Mouse (Mus musculus) liver, embryonic 13.5 days (tissue): ENCODE data around the gene Gm38394. TPM values are rescaled to one million over a fixed set of nuclear protein-coding genes. Genes with fewer than 3 reads are reported as not detected.
"Not testable (repeated sequence)": the region's sequence is repeated elsewhere in the genome, so short reads cannot be mapped to it uniquely, and the experiment has no call there.

Experiments used
- ATAC-seq: fragments of 200-750 bp; cut with Nextera tagmentation; 2 replicates; pipeline ENCODE4 v1.8.0; 2017; ENCODE audit warnings: low read depth, mild to moderate bottlenecking, moderate number of reproducible peaks, moderate library complexity
- DNase-seq: peaks from one replicate; pipeline ENCODE4 v3.0.0; 2022
- H3K27ac ChIP-seq: fragments of 300-500 bp; sonication (generic); 2 replicates; pipeline ENCODE4 v1.5.1; 2015; ENCODE audit warnings: moderate library complexity, mild to moderate bottlenecking, inconsistent platforms
- H3K27me3 ChIP-seq: fragments of 300-500 bp; sonication (generic); 2 replicates; pipeline ENCODE4 v1.6.1; 2015; ENCODE audit warnings: mild to moderate bottlenecking, inconsistent platforms
- H3K36me3 ChIP-seq: fragments of 300-500 bp; sonication (generic); 2 replicates; pipeline ENCODE4 v1.6.1; 2015; ENCODE audit warnings: mild to moderate bottlenecking, inconsistent platforms
- H3K4me1 ChIP-seq: fragments of 300-500 bp; sonication (generic); replicated peaks from 2 replicates; pipeline ENCODE4 v1.6.1; 2015; ENCODE audit warnings: inconsistent platforms
- H3K4me2 ChIP-seq: fragments of 300-500 bp; sonication (generic); 2 replicates; pipeline ENCODE4 v1.6.1; 2015; ENCODE audit warnings: inconsistent platforms, mild to moderate bottlenecking, moderate library complexity
- H3K4me3 ChIP-seq: fragments of 300-500 bp; sonication (generic); replicated peaks from 2 replicates; pipeline ENCODE4 v1.5.1; 2015; ENCODE audit warnings: mild to moderate bottlenecking, inconsistent platforms
- H3K9ac ChIP-seq: fragments of 300-500 bp; sonication (generic); 2 replicates; pipeline ENCODE4 v1.6.1; 2015; ENCODE audit warnings: mild to moderate bottlenecking, inconsistent platforms
- H3K9me3 ChIP-seq: fragments of 300-500 bp; sonication (generic); replicated peaks from 2 replicates; pipeline ENCODE4 v1.6.1; 2016; ENCODE audit warnings: inconsistent platforms
- WGBS: fragments of 180-500 bp; shearing (Covaris S2); methylation state at CpG from one replicate; pipeline ENCODE4 v1.1.7; 2015; ENCODE audit not compliant: insufficient replicate concordance; 5-methylcytosine and 5-hydroxymethylcytosine counted together
- polyA plus RNA-seq: library from polyadenylated mRNA; unstranded; fragments of >200 nt; fragmentation: Nextera tagmentation; extraction: Ambion mirVana; gene quantifications from 2 replicates; pipeline ENCODE4 v1.2.1, GENCODE M21; 2015

Gm38394 gene
- polyA plus RNA-seq = 0.97 and 1.2 TPM in 2 replicates

DNA sequence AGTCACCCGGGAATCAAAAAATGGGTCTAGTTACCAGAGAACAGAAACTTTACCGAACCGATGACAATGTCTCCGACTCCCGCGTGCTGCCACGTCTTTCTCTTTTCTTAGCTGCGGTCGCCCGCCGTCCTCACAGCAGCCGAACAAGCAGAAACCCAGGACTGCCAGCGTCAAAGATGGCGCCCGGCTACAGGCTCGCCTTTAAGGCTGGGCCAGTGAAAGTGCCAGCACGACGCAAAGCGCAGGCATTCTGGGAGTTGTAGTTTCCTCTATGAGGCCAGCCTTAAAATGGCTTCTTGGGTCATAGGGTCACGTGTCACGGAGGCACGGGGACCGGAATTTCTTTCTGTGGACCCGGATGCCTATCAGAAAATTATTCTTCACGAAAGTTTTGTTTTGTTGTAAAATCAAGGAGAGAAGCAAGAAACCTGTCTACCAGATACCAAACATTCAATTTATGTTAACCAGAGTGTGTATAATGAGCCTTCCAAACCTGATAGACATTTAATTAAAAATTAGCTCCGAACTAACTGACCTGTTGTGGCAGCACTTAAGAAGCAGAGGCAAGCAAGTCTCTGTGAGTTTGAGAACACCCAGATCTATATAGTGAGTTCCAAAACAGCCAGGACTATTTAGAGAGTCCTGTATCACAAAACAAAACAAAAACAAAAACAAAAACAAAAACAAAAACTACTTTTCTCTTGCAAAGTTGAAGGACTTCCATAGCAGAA, at the start of gene Gm38394:
TSS of gene Gm38394 (minus strand) at position 116 of the 731 bp plus-strand sequence.
- H3K9ac ChIP-seq = peak within 1 kb of the TSS; percentile 92
- peaks cover 32% of the 10 kb centered on the region for H3K36me3 ChIP-seq
- H3K4me3 ChIP-seq = peak within 1 kb of the TSS; percentile 85
- ATAC-seq (peak; percentile 99), DNase-seq (peak; percentile 86)
- no peaks in the 10 kb centered on the region for H3K9me3 ChIP-seq
- 3% methylated on average over 26 of the region's 26 CpGs for WGBS
- peak within 1 kb of the TSS; percentile 86 for H3K4me2 ChIP-seq
- H3K4me1 ChIP-seq = peaks cover 45% of the 10 kb centered on the region
- H3K27ac ChIP-seq = peak within 1 kb of the TSS; percentile 87
- no peaks in the 10 kb centered on the region for H3K27me3 ChIP-seq

- no peak overlapping the region for H3K9ac ChIP-seq
- H3K4me3 ChIP-seq = no peak overlapping the region
- ATAC-seq (no peak), DNase-seq (no peak)
- peaks cover 54% of the 10 kb centered on the region for H3K4me1 ChIP-seq
- no peaks in the 10 kb centered on the region for H3K27me3 ChIP-seq
- peaks cover 100% of the 10 kb centered on the region for H3K36me3 ChIP-seq
- no peak overlapping the region for H3K27ac ChIP-seq
- 69% methylated on average over 6 of the region's 6 CpGs for WGBS
- no peaks in the 10 kb centered on the region for H3K9me3 ChIP-seq
- H3K4me2 ChIP-seq = no peak overlapping the region
Measured at GRCm38 (mm10) chr1:133710895-133711294, 49.8 kb upstream of the Gm38394 start.

DNA sequence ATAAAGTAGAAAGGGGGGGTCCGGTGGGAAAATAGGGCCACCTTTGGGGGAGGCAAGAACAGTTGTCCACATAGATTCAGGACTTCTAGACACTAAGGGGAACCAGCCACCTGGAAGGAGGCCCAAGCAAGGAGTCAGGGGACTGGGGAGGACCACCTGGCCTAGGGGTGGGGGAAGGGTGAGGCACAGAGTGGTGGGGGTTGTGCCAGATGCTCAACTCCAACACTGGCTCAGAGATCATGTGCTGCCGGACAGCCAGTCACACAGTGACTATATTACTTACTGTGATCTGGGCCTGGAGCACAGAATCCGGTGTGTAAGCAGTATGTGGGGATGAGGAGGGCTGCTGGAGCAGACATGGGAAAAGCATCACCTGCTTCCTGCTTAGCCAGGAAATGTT, 48.2 kb upstream of the Gm38394 start:
- Histone ChIP-seq H3K4me1 (peaks cover 54% of the 10 kb centered on the region), H3K4me2 (no peak overlapping the region), H3K36me3 (peaks cover 98% of the 10 kb centered on the region), H3K27ac (no peak overlapping the region), H3K9ac (no peak overlapping the region), H3K27me3 (no peaks in the 10 kb centered on the region), H3K4me3 (no peak overlapping the region), H3K9me3 (no peaks in the 10 kb centered on the region)
- ATAC-seq (no peak), DNase-seq (no peak)
- WGBS = 83% methylated on average over 3 of the region's 3 CpGs

DNA sequence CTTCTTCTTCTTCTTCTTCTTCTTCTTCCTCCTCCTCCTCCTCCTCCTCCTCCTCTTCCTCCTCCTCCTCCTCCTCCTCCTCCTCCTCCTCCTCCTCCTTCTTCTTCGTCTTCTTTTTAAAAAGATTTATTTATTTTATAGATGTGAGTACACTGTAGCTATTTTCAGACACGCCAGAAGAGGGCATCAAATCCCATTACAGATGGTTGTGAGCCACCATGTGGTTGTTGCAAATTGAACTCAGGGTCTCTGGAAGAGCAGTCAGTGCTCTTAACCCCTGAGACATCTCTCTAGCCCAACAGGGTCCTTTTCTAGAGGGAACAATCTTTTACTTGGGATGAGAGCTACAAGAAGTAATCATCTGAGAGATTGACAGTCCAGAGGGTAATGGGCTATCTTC, 40.7 kb upstream of the Gm38394 start:
- not testable (repeated sequence) for H3K4me2 ChIP-seq, ATAC-seq, DNase-seq, H3K9me3 ChIP-seq, H3K4me1 ChIP-seq, H3K27me3 ChIP-seq, H3K27ac ChIP-seq, H3K9ac ChIP-seq, H3K4me3 ChIP-seq
- peaks cover 48% of the 10 kb centered on the region for H3K36me3 ChIP-seq
- WGBS = 27% methylated on average over 1 of the region's 2 CpGs

GRCm38 (mm10) chr1:133697935-133698620, 37.0 kb upstream of the Gm38394 start:
- Histone ChIP-seq H3K36me3 (peaks cover 15% of the 10 kb centered on the region), H3K27me3 (no peaks in the 10 kb centered on the region), H3K9ac (no peak overlapping the region), H3K27ac (no peak overlapping the region), H3K4me3 (no peak overlapping the region), H3K4me2 (no peak overlapping the region), H3K4me1 (peaks cover 27% of the 10 kb centered on the region), H3K9me3 (no peaks in the 10 kb centered on the region)
- ATAC-seq (no peak), DNase-seq (no peak)
- 91% methylated on average over 12 of the region's 12 CpGs for WGBS

GRCm38 (mm10) chr1:133695901-133696300, 34.8 kb upstream of the Gm38394 start:
- Histone ChIP-seq H3K9me3 (no peaks in the 10 kb centered on the region), H3K9ac (no peak overlapping the region), H3K4me1 (peaks cover 27% of the 10 kb centered on the region), H3K27me3 (no peaks in the 10 kb centered on the region), H3K4me3 (no peak overlapping the region), H3K4me2 (no peak overlapping the region), H3K36me3 (peaks cover 7% of the 10 kb centered on the region; the same call in 1 of the 2 replicates), H3K27ac (no peak overlapping the region; the same call in 1 of the 2 replicates)
- WGBS = 76% methylated on average over 7 of the region's 7 CpGs
- no peak for ATAC-seq
- no peak for DNase-seq

GRCm38 (mm10) chr1:133694876-133695275, 33.8 kb upstream of the Gm38394 start:
- peak; percentile 39 for ATAC-seq
- Histone ChIP-seq H3K4me1 (peaks cover 32% of the 10 kb centered on the region), H3K9me3 (no peaks in the 10 kb centered on the region), H3K4me2 (no peak overlapping the region), H3K4me3 (no peak overlapping the region), H3K27ac (peak overlapping the region; percentile 51), H3K9ac (no peak overlapping the region; the same call in 1 of the 2 replicates), H3K36me3 (no peaks in the 10 kb centered on the region), H3K27me3 (no peaks in the 10 kb centered on the region)
- WGBS = 32% methylated on average over 1 of the region's 1 CpGs
- DNase-seq = no peak

DNA sequence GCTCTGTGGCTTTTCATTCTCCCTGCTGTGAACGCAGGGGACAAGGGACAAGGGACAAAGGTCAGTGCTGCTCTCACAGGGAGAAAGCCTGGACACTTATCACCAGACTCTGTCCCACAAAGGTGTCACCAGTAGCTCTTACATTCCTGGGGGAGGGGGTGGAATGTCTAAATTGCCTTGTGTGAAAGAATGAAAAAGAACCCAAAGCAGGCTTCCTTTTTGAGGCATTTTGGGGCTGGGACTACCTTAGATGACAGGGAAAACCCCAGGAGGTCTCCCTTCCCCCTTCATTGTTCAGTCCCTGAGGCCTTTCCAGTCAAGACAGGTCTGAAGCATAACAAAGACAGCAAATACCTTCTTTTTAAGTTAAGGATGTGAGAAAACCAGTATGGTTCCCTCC, 33.2 kb upstream of the Gm38394 start:
- H3K36me3 ChIP-seq = no peaks in the 10 kb centered on the region
- 33% methylated on average over 1 of the region's 1 CpGs for WGBS
- H3K4me1 ChIP-seq = peaks cover 35% of the 10 kb centered on the region
- peak overlapping the region; percentile 51 for H3K27ac ChIP-seq
- H3K9ac ChIP-seq = no peak overlapping the region
- no peak overlapping the region for H3K4me2 ChIP-seq
- DNase-seq = no peak
- H3K9me3 ChIP-seq = no peaks in the 10 kb centered on the region
- 0 out of 2 replicates have a peak, but pooled peaks have one; percentile 22 for ATAC-seq
- no peak overlapping the region for H3K4me3 ChIP-seq
- H3K27me3 ChIP-seq = no peaks in the 10 kb centered on the region

DNA sequence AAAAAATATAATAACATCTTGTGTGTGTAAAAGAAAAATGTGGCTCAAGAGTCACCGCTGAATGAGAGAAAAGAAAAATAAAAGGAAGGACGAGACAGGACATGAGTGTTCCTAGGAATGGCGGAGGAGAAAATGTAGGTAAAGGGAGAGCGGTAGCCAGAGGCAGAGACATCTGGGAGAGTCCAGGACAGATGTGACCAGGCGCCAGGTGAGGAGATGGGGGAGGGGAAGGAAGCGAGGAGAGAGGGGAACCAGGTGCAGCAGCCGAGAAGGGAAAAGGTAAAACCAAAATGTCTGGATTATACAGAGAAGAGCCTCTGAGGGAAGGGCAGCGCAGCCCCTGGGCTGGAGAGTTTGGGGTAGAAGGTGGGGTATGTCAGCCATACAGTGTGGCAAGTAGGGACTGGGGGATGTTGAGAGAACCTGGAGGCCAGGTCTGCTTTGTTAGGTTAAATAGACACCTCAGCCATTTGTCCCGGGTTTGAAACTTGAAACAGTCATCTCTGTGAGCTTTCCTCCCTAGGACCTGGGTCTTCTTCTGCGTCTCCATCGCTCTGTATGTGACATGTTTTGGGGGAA, 32.5 kb upstream of the Gm38394 start:
- Histone ChIP-seq H3K9ac (no peak overlapping the region), H3K9me3 (no peaks in the 10 kb centered on the region), H3K27ac (0 out of 2 replicates have a peak overlapping the region, but pooled peaks have one; percentile 51), H3K4me1 (peaks cover 36% of the 10 kb centered on the region), H3K4me3 (no peak overlapping the region), H3K36me3 (no peaks in the 10 kb centered on the region), H3K4me2 (no peak overlapping the region), H3K27me3 (no peaks in the 10 kb centered on the region)
- DNase-seq (no peak), ATAC-seq (no peak)
- 71% methylated on average over 11 of the region's 11 CpGs for WGBS

GRCm38 (mm10) chr1:133692195-133692594, 31.1 kb upstream of the Gm38394 start:
- Histone ChIP-seq H3K4me1 (peaks cover 37% of the 10 kb centered on the region), H3K36me3 (no peaks in the 10 kb centered on the region), H3K27me3 (no peaks in the 10 kb centered on the region), H3K27ac (no peak overlapping the region), H3K4me3 (no peak overlapping the region), H3K9ac (no peak overlapping the region), H3K4me2 (no peak overlapping the region), H3K9me3 (no peaks in the 10 kb centered on the region)
- DNase-seq (no peak), ATAC-seq (no peak)
- 54% methylated on average over 4 of the region's 4 CpGs for WGBS

DNA sequence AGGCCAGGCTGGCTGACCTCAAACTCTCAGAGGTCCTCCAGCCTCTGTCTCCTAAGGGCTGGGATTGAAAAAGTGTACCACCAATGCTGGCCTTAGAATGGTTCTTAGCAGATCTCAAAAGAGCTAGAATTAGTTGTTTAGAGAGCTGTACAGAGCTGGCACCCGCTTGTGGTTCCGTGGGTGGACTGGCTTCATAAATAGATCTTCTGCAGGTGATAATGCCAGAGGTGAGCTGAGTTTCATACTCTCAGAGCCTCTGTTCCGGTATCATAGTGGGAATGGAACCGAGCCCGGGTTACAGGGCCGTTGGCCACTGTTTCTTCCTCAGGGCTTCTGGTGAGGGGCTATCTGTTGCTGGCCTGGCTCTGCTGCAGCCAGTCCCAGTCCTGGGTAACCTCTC, 29.9 kb upstream of the Gm38394 start:
- Histone ChIP-seq H3K9me3 (no peaks in the 10 kb centered on the region), H3K4me3 (no peak overlapping the region), H3K9ac (no peak overlapping the region), H3K4me2 (no peak overlapping the region), H3K27ac (no peak overlapping the region), H3K27me3 (no peaks in the 10 kb centered on the region), H3K4me1 (peaks cover 32% of the 10 kb centered on the region), H3K36me3 (no peaks in the 10 kb centered on the region)
- DNase-seq (no peak), ATAC-seq (no peak)
- 86% methylated on average over 6 of the region's 6 CpGs for WGBS
